Mouse (Mus musculus) CH12.LX (cell line): ENCODE measurements around the gene Cacna1s.
A peak's percentile ranks its signal among the peaks of the same experiment; 100 is the strongest.

ENCODE experiments used
- CTCF ChIP-seq, 2 experiments: IDR thresholded peaks in 1 of 2; conservative IDR thresholded peaks in 1 of 2; 2 replicates each; pipeline ENCODE4 v1.5.1; 2011 to 2012; ENCODE audit warnings: low read depth in 2 of 2, low read length in 2 of 2, improper control_type of control experiment in 1 of 2, inconsistent platforms in 1 of 2, mild to moderate bottlenecking in 1 of 2, moderate library complexity in 1 of 2
- MXI1 ChIP-seq: IDR thresholded peaks from 2 replicates; pipeline ENCODE4 v1.6.1; 2011; ENCODE audit warnings: mild to moderate bottlenecking, low read depth, low read length, improper control_type of control experiment
- PAX5 ChIP-seq: IDR thresholded peaks from 2 replicates; pipeline ENCODE4 v1.6.1; 2012; ENCODE audit warnings: low read length, inconsistent platforms, mixed read lengths
- USF1 ChIP-seq: IDR thresholded peaks from 2 replicates; pipeline ENCODE4 v1.6.1; 2014; ENCODE audit warnings: low read depth, mild to moderate bottlenecking, inconsistent platforms, low read length, improper control_type of control experiment

DNA sequence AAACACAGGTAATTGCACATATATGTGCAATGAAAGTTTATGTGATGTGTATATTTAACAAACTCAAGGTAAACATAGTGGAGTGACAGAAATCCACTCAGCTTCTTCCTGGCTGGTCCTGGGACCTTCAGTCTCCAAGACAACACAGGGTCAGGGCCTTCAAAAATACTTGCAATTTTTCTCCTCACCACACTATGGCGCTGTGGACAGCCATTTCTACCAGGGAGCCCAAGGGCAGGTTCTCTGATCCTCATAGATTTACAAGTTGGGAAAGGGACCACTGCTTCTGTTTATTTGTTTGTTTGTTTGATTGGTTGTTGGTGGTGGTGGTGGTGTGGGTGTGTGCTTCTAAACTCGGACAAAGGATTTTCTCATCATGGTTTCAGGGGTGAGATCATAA lies 5.1 kb upstream of the Cacna1s start:
- TF ChIP-seq USF1 (no peak), CTCF (conservative IDR thresholded peaks at IDR 0.05 in 1 of 2, IDR thresholded peaks at IDR 0.05 in 1 of 2; ENCODE audit: low read depth in 2 of 2, low read length in 2 of 2) (peak; percentile 48 to 74; a peak in 3 of 4 replicates), MXI1 (no peak), PAX5 (no peak)
